Mouse (Mus musculus) forebrain, embryonic 13.5 days (tissue): ENCODE data around the gene Col13a1. TPM values are rescaled to one million over a fixed set of nuclear protein-coding genes. Genes with fewer than 3 reads are reported as not detected.

Source experiments
- ATAC-seq: fragments of 200-750 bp; cut with Nextera tagmentation; 2 replicates; pipeline ENCODE4 v1.8.0; 2017
- H3K27ac ChIP-seq: fragments of 300-500 bp; sonication (generic); 2 replicates; pipeline ENCODE4 v1.5.1; 2015; ENCODE audit warnings: inconsistent platforms, mild to moderate bottlenecking, moderate library complexity
- H3K27me3 ChIP-seq: fragments of 300-500 bp; sonication (generic); 2 replicates; pipeline ENCODE4 v1.6.1; 2015; ENCODE audit warnings: mild to moderate bottlenecking, inconsistent platforms
- H3K36me3 ChIP-seq: fragments of 300-500 bp; sonication (generic); 2 replicates; pipeline ENCODE4 v1.6.1; 2015; ENCODE audit warnings: mild to moderate bottlenecking, inconsistent platforms; ENCODE audit not compliant: poor library complexity, severe bottlenecking
- H3K4me1 ChIP-seq: fragments of 300-500 bp; sonication (generic); 2 replicates; pipeline ENCODE4 v1.6.1; 2015; ENCODE audit warnings: inconsistent platforms
- H3K4me2 ChIP-seq: fragments of 300-500 bp; sonication (generic); 2 replicates; pipeline ENCODE4 v1.6.1; 2015; ENCODE audit warnings: inconsistent platforms, mild to moderate bottlenecking, moderate library complexity
- H3K4me3 ChIP-seq: fragments of 300-500 bp; sonication (generic); 2 replicates; pipeline ENCODE4 v1.5.1; 2015; ENCODE audit warnings: mild to moderate bottlenecking, inconsistent platforms
- H3K9ac ChIP-seq: fragments of 300-500 bp; sonication (generic); 2 replicates; pipeline ENCODE4 v1.6.1; 2015; ENCODE audit warnings: mild to moderate bottlenecking, inconsistent platforms
- H3K9me3 ChIP-seq: fragments of 300-500 bp; sonication (generic); replicated peaks from 2 replicates; pipeline ENCODE4 v1.6.1; 2016; ENCODE audit warnings: inconsistent platforms
- whole genome bisulfite sequencing: fragments of 180-500 bp; shearing (Covaris S2); methylation state at CpG from one replicate; pipeline ENCODE4 v1.1.7; 2015; 5-methylcytosine and 5-hydroxymethylcytosine counted together
- polyA plus RNA-seq: library from polyadenylated mRNA; unstranded; fragments of >200 nt; fragmentation: Nextera tagmentation; extraction: Ambion mirVana; gene quantifications from 2 replicates; pipeline ENCODE4 v1.2.1, GENCODE M21; 2015

Col13a1 gene
- polyA plus RNA-seq, 1 experiment from 2014 or later: 0.62 TPM

DNA sequence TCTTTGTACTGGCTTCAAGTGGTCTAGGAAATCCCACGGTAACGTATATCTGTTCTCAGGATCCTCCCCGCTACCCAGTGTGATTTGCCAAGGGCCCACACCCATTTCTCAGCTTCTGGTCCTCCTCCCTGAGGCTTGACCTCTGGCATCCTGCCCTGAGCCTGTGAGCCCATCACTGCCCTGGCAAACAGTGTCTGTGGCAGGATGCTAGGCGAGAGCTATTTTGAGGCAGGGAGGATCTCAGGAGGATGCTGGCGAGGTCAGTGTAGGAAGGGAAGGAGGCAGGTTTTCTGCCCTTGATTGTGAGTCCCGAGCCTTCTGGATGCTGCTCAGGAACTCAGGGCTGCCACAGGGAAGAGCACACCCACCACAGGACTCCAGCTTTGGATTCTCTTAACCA lies 22.2 kb downstream of the Col13a1 start:
- H3K9ac ChIP-seq: no peak overlapping the region
- H3K4me2 ChIP-seq: no peak overlapping the region
- no peak for ATAC-seq
- whole genome bisulfite sequencing: 79% methylated on average over 6 of the region's 6 CpGs
- H3K9me3 ChIP-seq: no peaks in the 10 kb centered on the region
- no peaks in the 10 kb centered on the region for H3K27me3 ChIP-seq
- no peak overlapping the region for H3K4me3 ChIP-seq
- no peak overlapping the region for H3K27ac ChIP-seq
- H3K36me3 ChIP-seq: no peaks in the 10 kb centered on the region
- H3K4me1 ChIP-seq: no peaks in the 10 kb centered on the region

DNA sequence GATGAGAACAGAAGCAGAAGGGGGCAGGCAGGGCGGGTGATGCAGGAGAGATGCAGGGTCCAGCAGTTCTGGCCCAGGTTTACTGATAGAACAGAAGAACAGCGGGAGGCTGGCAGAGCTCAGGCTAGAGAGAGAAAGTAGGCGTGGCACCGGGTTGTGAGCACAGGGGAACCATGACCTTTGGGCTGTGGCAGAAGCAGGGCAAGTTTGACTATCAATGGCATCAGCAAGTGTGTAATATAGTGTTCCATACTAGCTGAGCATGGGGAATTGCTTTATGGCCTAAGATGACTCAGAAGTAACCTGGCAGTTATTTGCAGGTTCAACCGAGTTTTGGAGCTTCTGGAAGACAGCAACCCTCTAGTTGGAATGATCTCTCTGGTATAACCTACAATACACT lies 25.0 kb downstream of the Col13a1 start:
- H3K4me1 ChIP-seq: no peaks in the 10 kb centered on the region
- WGBS: 66% methylated on average over 5 of the region's 5 CpGs
- ATAC-seq: no peak
- H3K27me3 ChIP-seq: no peaks in the 10 kb centered on the region
- no peak overlapping the region for H3K27ac ChIP-seq
- H3K36me3 ChIP-seq: no peaks in the 10 kb centered on the region
- no peak overlapping the region for H3K4me2 ChIP-seq
- H3K9me3 ChIP-seq: no peaks in the 10 kb centered on the region
- no peak overlapping the region for H3K9ac ChIP-seq
- no peak overlapping the region for H3K4me3 ChIP-seq

DNA sequence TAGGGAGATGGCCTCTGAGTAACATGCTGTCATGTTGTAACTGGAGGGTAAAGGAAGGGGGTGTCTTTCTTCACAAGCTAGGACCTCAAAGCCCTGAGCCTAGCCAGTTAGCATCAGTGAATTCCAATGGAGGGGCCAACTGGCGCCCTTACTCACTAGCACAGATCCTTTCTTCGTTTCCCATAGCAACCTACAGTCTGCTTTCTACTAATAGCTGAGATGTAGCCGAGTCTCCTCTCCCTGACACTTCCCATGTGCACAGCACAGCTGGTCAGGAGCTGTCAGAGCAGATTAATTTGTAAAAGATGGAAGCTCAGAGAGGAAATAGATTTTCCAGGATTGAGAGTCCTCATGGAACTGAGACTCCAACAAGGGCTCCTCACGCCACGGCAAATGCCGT lies 29.4 kb downstream of the Col13a1 start:
- Histone ChIP-seq H3K4me1 (no peaks in the 10 kb centered on the region), H3K27me3 (no peaks in the 10 kb centered on the region), H3K4me2 (no peak overlapping the region), H3K36me3 (no peaks in the 10 kb centered on the region), H3K27ac (no peak overlapping the region), H3K9ac (no peak overlapping the region), H3K4me3 (no peak overlapping the region), H3K9me3 (no peaks in the 10 kb centered on the region)
- peak; percentile 43; the same call in 1 of the 2 replicates for ATAC-seq
- WGBS: 66% methylated on average over 6 of the region's 6 CpGs

GRCm38 (mm10) chr10:61944386-61944785 lies 34.5 kb downstream of the Col13a1 start:
- WGBS: 95% methylated on average over 2 of the region's 2 CpGs
- H3K27ac ChIP-seq: no peak overlapping the region
- no peaks in the 10 kb centered on the region for H3K9me3 ChIP-seq
- no peak for ATAC-seq
- H3K27me3 ChIP-seq: no peaks in the 10 kb centered on the region
- H3K4me2 ChIP-seq: no peak overlapping the region
- H3K4me1 ChIP-seq: no peaks in the 10 kb centered on the region
- no peak overlapping the region for H3K4me3 ChIP-seq
- H3K9ac ChIP-seq: no peak overlapping the region
- H3K36me3 ChIP-seq: no peaks in the 10 kb centered on the region

DNA sequence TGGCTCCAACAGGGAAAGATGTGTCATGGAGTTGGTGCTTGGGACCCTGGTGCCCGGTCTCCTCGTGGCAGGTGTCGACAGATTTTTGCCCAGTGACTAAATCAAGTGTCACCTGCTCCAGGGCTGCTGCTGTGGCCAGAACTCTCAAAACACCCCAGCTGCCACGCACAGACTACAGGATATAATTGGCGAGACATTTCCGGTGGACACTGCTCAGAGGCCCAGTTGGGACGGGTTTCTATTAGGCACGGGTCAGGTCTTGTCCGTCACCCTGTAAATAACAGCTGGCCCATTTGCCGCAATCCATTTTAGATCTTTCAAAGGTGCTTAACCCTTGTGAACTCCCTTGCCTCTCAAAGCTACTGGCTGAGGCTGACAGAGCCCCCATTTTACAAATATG lies 35.4 kb downstream of the Col13a1 start:
- WGBS: 70% methylated on average over 10 of the region's 10 CpGs
- ATAC-seq: no peak
- no peak overlapping the region for H3K27ac ChIP-seq

DNA sequence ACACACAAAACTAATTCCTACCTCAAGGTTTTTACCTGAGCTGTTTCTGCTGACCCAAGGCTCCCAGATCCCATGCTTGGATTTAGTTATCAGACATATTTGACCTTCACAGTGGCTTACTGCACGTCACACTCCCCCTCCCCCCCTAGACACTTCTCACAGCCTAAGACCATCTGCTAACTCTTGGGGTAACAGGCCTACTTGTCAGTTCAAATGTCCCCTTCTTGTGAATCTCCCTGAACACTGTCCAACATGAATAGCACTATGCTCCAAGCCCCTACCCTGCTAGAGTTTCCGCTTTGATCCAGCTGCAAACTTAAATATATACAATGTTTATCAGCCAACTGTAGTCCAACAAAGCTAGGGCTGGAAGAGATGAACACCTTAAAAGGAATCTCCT lies 36.2 kb downstream of the Col13a1 start:
- ATAC-seq: no peak
- H3K27me3 ChIP-seq: peaks cover 1% of the 10 kb centered on the region
- WGBS: 83% methylated on average over 2 of the region's 2 CpGs

More for the DNA sequence above, 35.4 kb downstream of the Col13a1 start:
- Histone ChIP-seq H3K36me3 (no peaks in the 10 kb centered on the region), H3K9ac (no peak overlapping the region), H3K4me3 (no peak overlapping the region), H3K9me3 (no peaks in the 10 kb centered on the region), H3K27me3 (no peaks in the 10 kb centered on the region), H3K4me1 (no peaks in the 10 kb centered on the region), H3K4me2 (no peak overlapping the region)

DNA sequence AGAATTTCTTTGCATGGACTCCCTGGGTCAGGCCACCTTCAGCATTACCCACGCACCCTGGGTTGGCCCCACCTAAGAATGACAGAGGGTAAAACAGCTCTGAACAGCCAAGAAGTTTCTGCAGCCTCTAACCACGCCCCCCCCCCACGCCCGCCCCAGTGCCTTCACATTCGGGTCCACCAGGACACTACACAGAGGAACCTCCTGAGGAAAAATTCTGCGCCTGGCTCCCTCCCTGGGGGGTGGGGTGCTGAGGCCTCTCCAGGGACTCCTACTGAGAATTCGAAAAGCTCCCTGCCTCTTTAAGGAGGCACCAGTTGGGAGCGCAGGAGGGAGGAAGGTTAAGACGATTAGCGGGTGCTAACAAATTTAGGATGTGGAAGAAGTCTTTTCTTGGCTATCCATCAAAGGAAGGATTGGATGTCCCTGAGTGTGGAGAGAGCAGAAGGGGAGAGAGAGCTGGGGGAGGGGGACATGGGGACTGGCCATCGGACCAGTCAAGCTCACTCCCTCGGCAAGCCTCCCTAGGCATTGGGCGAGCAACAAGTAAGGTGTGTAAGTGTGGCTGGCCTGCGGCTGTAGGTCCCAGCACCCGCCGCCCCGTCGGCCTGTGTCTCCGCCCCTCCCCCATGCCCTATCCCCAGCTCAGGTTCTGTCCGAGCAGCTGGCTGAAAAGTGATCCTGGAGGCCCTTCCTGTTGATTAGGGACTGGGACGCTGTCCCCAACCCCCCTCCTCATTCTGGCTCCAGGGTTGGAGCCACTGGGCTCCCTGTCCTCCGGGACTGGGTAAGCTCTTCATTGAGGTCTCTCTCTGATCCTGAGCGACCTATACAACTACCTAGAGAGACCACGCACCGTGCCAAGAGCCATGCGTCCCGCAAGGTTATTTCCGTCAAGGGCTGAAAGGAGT lies 42.4 kb downstream of the Col13a1 start:
- Histone ChIP-seq H3K27me3 (peaks cover 22% of the 10 kb centered on the region), H3K4me1 (peaks cover 9% of the 10 kb centered on the region), H3K9me3 (no peaks in the 10 kb centered on the region), H3K36me3 (no peaks in the 10 kb centered on the region), H3K4me2 (peak overlapping the region; percentile 51), H3K4me3 (peak overlapping the region; percentile 17; the same call in 1 of the 2 replicates), H3K27ac (no peak overlapping the region), H3K9ac (peak overlapping the region; percentile 10; the same call in 1 of the 2 replicates)
- no peak for ATAC-seq
- 1% methylated on average over 28 of the region's 28 CpGs for WGBS

More for the DNA sequence above, 36.2 kb downstream of the Col13a1 start:
- Histone ChIP-seq H3K4me1 (no peaks in the 10 kb centered on the region), H3K27ac (no peak overlapping the region), H3K4me2 (no peak overlapping the region), H3K36me3 (no peaks in the 10 kb centered on the region), H3K9me3 (no peaks in the 10 kb centered on the region), H3K4me3 (no peak overlapping the region), H3K9ac (no peak overlapping the region)

DNA sequence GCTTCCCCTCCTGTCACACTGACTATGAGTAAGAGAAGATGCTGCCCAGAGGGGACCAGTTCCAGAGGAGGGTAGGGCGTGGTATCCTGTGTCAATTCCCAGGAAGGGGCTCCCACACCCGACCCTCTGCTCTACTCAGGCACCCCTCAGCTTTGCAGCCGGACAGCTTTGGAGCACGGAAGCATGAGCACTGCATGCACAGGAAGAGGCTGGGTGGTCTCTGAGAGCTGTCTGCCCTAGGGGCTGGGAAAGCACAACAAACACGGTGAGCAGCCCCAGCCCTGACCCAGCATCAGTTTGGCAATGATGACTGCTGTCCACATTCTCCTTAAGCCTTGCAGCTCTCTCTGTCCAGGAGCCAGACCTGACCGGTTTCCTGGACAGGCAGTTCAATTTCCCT lies 47.2 kb downstream of the Col13a1 start:
- Histone ChIP-seq H3K27me3 (peaks cover 14% of the 10 kb centered on the region), H3K9me3 (no peaks in the 10 kb centered on the region), H3K4me3 (no peak overlapping the region), H3K27ac (no peak overlapping the region), H3K9ac (no peak overlapping the region), H3K4me1 (peaks cover 5% of the 10 kb centered on the region), H3K36me3 (no peaks in the 10 kb centered on the region), H3K4me2 (no peak overlapping the region)
- WGBS: 82% methylated on average over 6 of the region's 6 CpGs
- no peak for ATAC-seq

DNA sequence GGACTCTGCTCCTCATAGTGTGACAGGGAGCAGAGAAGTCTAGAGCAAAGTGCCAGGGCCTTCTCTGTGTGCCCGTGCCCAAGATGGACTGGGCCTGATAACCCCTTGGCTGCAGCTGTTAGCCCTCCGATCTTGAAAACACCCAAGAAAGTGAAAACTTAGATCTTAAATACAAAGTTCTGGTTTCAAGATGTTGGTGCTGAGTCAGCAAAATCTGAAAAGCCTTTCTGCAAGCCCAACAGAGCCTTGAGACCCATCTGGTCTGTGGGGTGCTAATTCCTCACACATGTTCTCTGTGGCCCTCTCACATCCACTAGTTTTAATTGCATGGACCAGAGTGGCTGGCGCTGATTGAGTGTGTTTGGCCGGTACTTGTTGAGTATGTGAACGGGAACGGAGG lies 49.0 kb downstream of the Col13a1 start:
- WGBS: 82% methylated on average over 6 of the region's 6 CpGs
- H3K36me3 ChIP-seq: no peaks in the 10 kb centered on the region
- no peaks in the 10 kb centered on the region for H3K4me1 ChIP-seq

DNA sequence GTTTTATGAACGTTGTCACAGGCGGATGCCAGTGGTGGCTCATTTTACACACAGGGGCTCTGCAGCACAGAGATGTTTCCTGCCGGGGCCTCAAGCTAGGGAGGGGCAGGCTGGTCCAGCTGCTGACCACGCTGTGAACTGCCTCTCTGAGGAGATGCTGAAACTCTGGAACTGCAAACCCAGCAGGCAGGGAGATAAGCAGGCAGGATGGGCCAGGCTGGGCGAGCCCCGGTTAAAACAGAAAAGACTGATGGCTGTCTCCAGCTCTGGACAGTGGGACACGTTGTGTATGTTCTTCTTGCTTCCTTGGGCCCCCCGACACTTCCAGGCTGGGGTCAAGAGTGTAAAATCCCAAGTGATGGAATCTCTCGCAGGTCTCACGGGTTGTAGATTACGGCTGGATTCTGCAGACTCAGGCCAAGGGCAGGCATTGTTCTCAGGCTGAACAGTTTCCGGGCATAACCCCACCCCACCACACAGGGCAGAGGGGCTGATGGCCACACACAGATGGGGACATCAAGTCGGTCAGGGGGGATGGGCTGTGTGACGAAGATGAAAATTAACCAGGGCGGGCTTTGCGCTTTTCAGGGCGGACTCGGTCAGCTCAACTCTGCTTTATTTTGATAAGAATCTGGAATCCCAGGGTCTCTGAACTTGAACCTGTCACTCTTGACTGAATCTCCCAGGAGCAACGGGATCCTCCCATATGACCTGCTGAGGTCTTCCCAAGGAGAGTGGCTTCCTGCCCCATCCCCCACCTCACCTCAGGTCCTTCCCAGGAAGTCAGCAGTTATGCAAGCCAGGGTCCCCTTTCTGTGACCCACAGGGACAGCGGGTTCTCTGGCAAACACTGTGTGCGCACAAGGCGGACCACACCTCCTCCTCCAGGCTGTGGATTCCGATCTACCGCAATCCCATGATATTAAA lies 49.9 kb downstream of the Col13a1 start:
- H3K4me3 ChIP-seq: no peak overlapping the region
- no peak overlapping the region for H3K27ac ChIP-seq
- no peak for ATAC-seq
- peak overlapping the region; percentile 14 for H3K4me2 ChIP-seq
- H3K27me3 ChIP-seq: peaks cover 3% of the 10 kb centered on the region; the same call in 1 of the 2 replicates
- WGBS: 19% methylated on average over 24 of the region's 24 CpGs
- H3K9ac ChIP-seq: no peak overlapping the region
- no peaks in the 10 kb centered on the region for H3K4me1 ChIP-seq
- H3K9me3 ChIP-seq: no peaks in the 10 kb centered on the region
- H3K36me3 ChIP-seq: no peaks in the 10 kb centered on the region

More for the DNA sequence above, 49.0 kb downstream of the Col13a1 start:
- H3K27ac ChIP-seq: no peak overlapping the region
- peaks cover 3% of the 10 kb centered on the region; the same call in 1 of the 2 replicates for H3K27me3 ChIP-seq
- no peak overlapping the region for H3K9ac ChIP-seq
- no peak overlapping the region for H3K4me2 ChIP-seq
- no peak overlapping the region for H3K4me3 ChIP-seq
- ATAC-seq: no peak
- H3K9me3 ChIP-seq: no peaks in the 10 kb centered on the region

DNA sequence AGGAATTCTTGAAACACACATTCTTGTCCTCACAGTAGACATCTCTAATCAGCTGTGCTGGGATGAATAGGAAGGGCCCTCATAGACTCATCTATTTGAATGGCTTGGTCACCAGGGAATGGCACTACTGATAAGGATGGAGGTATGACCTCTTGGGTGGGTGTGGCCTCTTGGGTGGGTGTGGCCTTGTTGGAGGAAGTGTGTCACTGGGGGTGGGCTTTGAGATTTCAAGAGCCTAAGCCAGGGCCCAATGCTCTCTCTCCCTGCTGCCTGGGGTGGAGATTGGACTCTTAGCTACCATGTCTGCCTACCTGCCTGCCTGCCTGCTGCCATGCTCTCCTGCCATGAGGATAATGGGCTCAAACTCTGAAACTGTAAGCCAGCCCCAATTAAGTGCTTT lies 53.2 kb downstream of the Col13a1 start:
- ATAC-seq: no peak
- H3K27ac ChIP-seq: no peak overlapping the region
- peaks cover 3% of the 10 kb centered on the region; the same call in 1 of the 2 replicates for H3K27me3 ChIP-seq
- H3K9ac ChIP-seq: no peak overlapping the region
- no peaks in the 10 kb centered on the region for H3K9me3 ChIP-seq
- no peak overlapping the region for H3K4me2 ChIP-seq
- H3K4me1 ChIP-seq: peaks cover 3% of the 10 kb centered on the region; the same call in 1 of the 2 replicates
- H3K36me3 ChIP-seq: no peaks in the 10 kb centered on the region
- no peak overlapping the region for H3K4me3 ChIP-seq
